Mouse (Mus musculus): Measurements from ENCODE around the gene Atg4c. TPM values are rescaled to one million over a fixed set of nuclear protein-coding genes. Genes with fewer than 3 reads are reported as not detected.
A peak's percentile ranks its signal among the peaks of the same experiment; 100 is the strongest.

The Atg4c gene
- total and polyA plus RNA-seq, 3 experiments, result 1.2 to 2.3 TPM; not detected in 1

GRCm38 (mm10) chr4:99193214-99193613 is 520 bp upstream of the Atg4c start:
- H3K27me3 ChIP-seq (ENCODE audit: control insufficient read depth in 1 of 2, insufficient read depth in 2 of 2, low read length in 2 of 2), result no peaks in the 10 kb centered on the region
- H3K27ac ChIP-seq (ENCODE audit: control insufficient read depth, low read depth, low read length), result peak overlapping the region; percentile 25; the same call in 1 of the 2 replicates
- peak; percentile 54 for DNase-seq (ENCODE audit: low read depth, low spot score)
- peaks cover 3 to 10% of the 10 kb centered on the region in 2 experiments for H3K4me1 ChIP-seq (ENCODE audit: control insufficient read depth in 1 of 2, insufficient read depth in 2 of 2, low read length in 2 of 2)
- H3K4me3 ChIP-seq (ENCODE audit: control insufficient read depth in 1 of 2, insufficient read depth in 1 of 2, low read depth in 2 of 2, low read length in 2 of 2), result peak overlapping the region; percentile 12 to 86
- no peaks in the 10 kb centered on the region for H3K9me3 ChIP-seq (replicated peaks; ENCODE audit: insufficient read depth, low read length)
- peak overlapping the region; percentile 83 for H3K9ac ChIP-seq (ENCODE audit: control insufficient read depth, low read depth, low read length, poor library complexity, severe bottlenecking)
- H3K36me3 ChIP-seq (ENCODE audit: control insufficient read depth in 1 of 2, insufficient read depth in 2 of 2, low read length in 2 of 2), result peaks cover 0 to 22% of the 10 kb centered on the region in 2 experiments; a peak in 2 of 4 replicates
- H3K79me2 ChIP-seq (ENCODE audit: control insufficient read depth, insufficient read depth, low read length, poor library complexity), result no peaks in the 10 kb centered on the region; the same call in 1 of the 2 replicates
- TF ChIP-seq USF1 (IDR thresholded peaks at IDR 0.05; ENCODE audit: low read depth, low read length) (0 out of 2 replicates have a peak, but pooled peaks have one; percentile 30), ELF1 (IDR thresholded peaks at IDR 0.05; ENCODE audit: low read depth, low read length) (no peak), GABPA (IDR thresholded peaks at IDR 0.05; ENCODE audit: low read depth, low read length) (no peak), POLR2AphosphoS2 (IDR thresholded peaks at IDR 0.05; ENCODE audit: low read length) (no peak), NRF1 (IDR thresholded peaks at IDR 0.05; ENCODE audit: insufficient read depth, low read depth, low read length, poor library complexity, severe bottlenecking) (no peak), TCF12 (IDR thresholded peaks at IDR 0.05; ENCODE audit: low read depth, low read length) (no peak), KAT2A (conservative IDR thresholded peaks at IDR 0.05; ENCODE audit: low read depth, low read length) (no peak), SIN3A (IDR thresholded peaks at IDR 0.05; ENCODE audit: low read length) (no peak), CTCF (IDR thresholded peaks at IDR 0.05 in 2 of 3, conservative IDR thresholded peaks at IDR 0.05 in 1 of 3; ENCODE audit: control insufficient read depth in 1 of 3, insufficient read depth in 1 of 3, low read depth in 2 of 3, low read length in 3 of 3, poor library complexity in 1 of 3, severe bottlenecking in 1 of 3) (no peak), MAX (IDR thresholded peaks at IDR 0.05; ENCODE audit: low read length) (no peak), CHD1 (IDR thresholded peaks at IDR 0.05; ENCODE audit: low read depth, low read length) (0 out of 2 replicates have a peak, but pooled peaks have one; percentile 12), RCOR1 (IDR thresholded peaks at IDR 0.05; ENCODE audit: low read depth, low read length) (no peak), TAL1 (IDR thresholded peaks at IDR 0.05; ENCODE audit: low read length) (no peak), ETS1 (IDR thresholded peaks at IDR 0.05; ENCODE audit: low read depth, low read length) (no peak), MEF2A (IDR thresholded peaks at IDR 0.05; ENCODE audit: extremely low read depth, insufficient replicate concordance, low read depth, low read length, poor library complexity, severe bottlenecking) (no peak), MXI1 (IDR thresholded peaks at IDR 0.05; ENCODE audit: low read depth, low read length) (no peak), NELFE (IDR thresholded peaks at IDR 0.05; ENCODE audit: low read depth, low read length) (no peak), ZNF384 (IDR thresholded peaks at IDR 0.05; ENCODE audit: low read depth, low read length) (0 out of 2 replicates have a peak, but pooled peaks have one; percentile 2), TBP (IDR thresholded peaks at IDR 0.05; ENCODE audit: low read depth, low read length) (no peak), USF2 (IDR thresholded peaks at IDR 0.05; ENCODE audit: borderline replicate concordance in 1 of 2, insufficient read depth in 1 of 2, low read depth in 1 of 2, low read length in 2 of 2) (no peak), MAZ (IDR thresholded peaks at IDR 0.05; ENCODE audit: low read depth, low read length) (no peak), UBTF (IDR thresholded peaks at IDR 0.05; ENCODE audit: borderline replicate concordance, insufficient read depth, low read depth, low read length) (no peak)
